Mouse (Mus musculus): Measurements from ENCODE around the gene Dbndd1. TPM values are rescaled to one million over a fixed set of nuclear protein-coding genes. Genes with fewer than 3 reads are reported as not detected.

Gene Dbndd1
- polyA plus RNA-seq, 1 experiment from 2014 or later = 103 TPM

- ATAC-seq = no peak
- 0 out of 2 replicates have a peak overlapping the region, but pooled peaks have one; percentile 34 for H3K27ac ChIP-seq (ENCODE audit: low read length)
- H3K4me2 ChIP-seq (ENCODE audit: low read length) = peak overlapping the region; percentile 96
- H3K9ac ChIP-seq (ENCODE audit: low read depth, low read length) = peak overlapping the region; percentile 89
- H3K4me1 ChIP-seq (ENCODE audit: control insufficient read depth, insufficient read depth, low read length) = peaks cover 28% of the 10 kb centered on the region
- WGBS = 39% methylated on average over 10 of the region's 10 CpGs
- no peaks in the 10 kb centered on the region for H3K27me3 ChIP-seq (ENCODE audit: control insufficient read depth, insufficient read depth, low read depth, low read length)
- peak overlapping the region; percentile 79 for H3K4me3 ChIP-seq (ENCODE audit: low read depth, low read length)
- no peaks in the 10 kb centered on the region for H3K9me3 ChIP-seq (replicated peaks; ENCODE audit: control insufficient read depth, low read length, poor library complexity, severe bottlenecking)
- H3K36me3 ChIP-seq (ENCODE audit: control insufficient read depth, insufficient read depth, low read length) = peaks cover 7% of the 10 kb centered on the region
Measured at GRCm38 (mm10) chr8:123518172-123518571, 2.9 kb upstream of the Dbndd1 start.

GRCm38 (mm10) chr8:123516596-123516995 is 1.3 kb upstream of the Dbndd1 start:
- H3K27me3 ChIP-seq (ENCODE audit: control insufficient read depth, insufficient read depth, low read depth, low read length) = no peaks in the 10 kb centered on the region
- H3K9me3 ChIP-seq (replicated peaks; ENCODE audit: control insufficient read depth, low read length, poor library complexity, severe bottlenecking) = no peaks in the 10 kb centered on the region
- H3K4me1 ChIP-seq (ENCODE audit: control insufficient read depth, insufficient read depth, low read length) = peaks cover 37% of the 10 kb centered on the region
- H3K4me3 ChIP-seq (ENCODE audit: low read depth, low read length) = no peak overlapping the region
- H3K4me2 ChIP-seq (ENCODE audit: low read length) = no peak overlapping the region
- H3K36me3 ChIP-seq (ENCODE audit: control insufficient read depth, insufficient read depth, low read length) = peaks cover 2% of the 10 kb centered on the region; the same call in 1 of the 2 replicates
- ATAC-seq = no peak
- 29% methylated on average over 2 of the region's 2 CpGs for WGBS
- no peak overlapping the region for H3K27ac ChIP-seq (ENCODE audit: low read length)
- H3K9ac ChIP-seq (ENCODE audit: low read depth, low read length) = no peak overlapping the region

GRCm38 (mm10) chr8:123515540-123515897 is 256 bp upstream of the Dbndd1 start:
- Histone ChIP-seq H3K4me3 (ENCODE audit: low read depth, low read length) (peak overlapping the region; percentile 73), H3K27me3 (ENCODE audit: control insufficient read depth, insufficient read depth, low read depth, low read length) (no peaks in the 10 kb centered on the region), H3K9me3 (replicated peaks; ENCODE audit: control insufficient read depth, low read length, poor library complexity, severe bottlenecking) (no peaks in the 10 kb centered on the region), H3K27ac (ENCODE audit: low read length) (peak overlapping the region; percentile 95), H3K36me3 (ENCODE audit: control insufficient read depth, insufficient read depth, low read length) (no peaks in the 10 kb centered on the region; the same call in none of the 2 replicates), H3K4me2 (ENCODE audit: low read length) (peak overlapping the region; percentile 89), H3K9ac (ENCODE audit: low read depth, low read length) (peak overlapping the region; percentile 43), H3K4me1 (ENCODE audit: control insufficient read depth, insufficient read depth, low read length) (peaks cover 37% of the 10 kb centered on the region)
- WGBS = under 1% methylated on average over 10 of the region's 11 CpGs
- peak; percentile 23; the same call in 1 of the 2 replicates for ATAC-seq

- WGBS = 2% methylated on average over 9 of the region's 9 CpGs
- Histone ChIP-seq H3K9ac (ENCODE audit: low read depth, low read length) (peak overlapping the region; percentile 96), H3K9me3 (replicated peaks; ENCODE audit: control insufficient read depth, low read length, poor library complexity, severe bottlenecking) (no peaks in the 10 kb centered on the region), H3K36me3 (ENCODE audit: control insufficient read depth, insufficient read depth, low read length) (peaks cover 4% of the 10 kb centered on the region), H3K27ac (ENCODE audit: low read length) (peak overlapping the region; percentile 95), H3K4me1 (ENCODE audit: control insufficient read depth, insufficient read depth, low read length) (peaks cover 27% of the 10 kb centered on the region), H3K4me2 (ENCODE audit: low read length) (peak overlapping the region; percentile 89), H3K4me3 (ENCODE audit: low read depth, low read length) (peak overlapping the region; percentile 73), H3K27me3 (ENCODE audit: control insufficient read depth, insufficient read depth, low read depth, low read length) (no peaks in the 10 kb centered on the region)
- ATAC-seq = no peak
Measured at GRCm38 (mm10) chr8:123514136-123514535, 1.1 kb downstream of the Dbndd1 start.

GRCm38 (mm10) chr8:123510819-123511218 is 4.4 kb downstream of the Dbndd1 start:
- Histone ChIP-seq H3K36me3 (ENCODE audit: control insufficient read depth, insufficient read depth, low read length) (peaks cover 30% of the 10 kb centered on the region), H3K4me3 (ENCODE audit: low read depth, low read length) (no peak overlapping the region), H3K27ac (ENCODE audit: low read length) (no peak overlapping the region), H3K27me3 (ENCODE audit: control insufficient read depth, insufficient read depth, low read depth, low read length) (no peaks in the 10 kb centered on the region), H3K9me3 (replicated peaks; ENCODE audit: control insufficient read depth, low read length, poor library complexity, severe bottlenecking) (no peaks in the 10 kb centered on the region), H3K4me2 (ENCODE audit: low read length) (no peak overlapping the region), H3K9ac (ENCODE audit: low read depth, low read length) (no peak overlapping the region), H3K4me1 (ENCODE audit: control insufficient read depth, insufficient read depth, low read length) (peaks cover 21% of the 10 kb centered on the region)
- ATAC-seq = no peak
- WGBS = 84% methylated on average over 5 of the region's 5 CpGs

GRCm38 (mm10) chr8:123507153-123507552 is 8.1 kb downstream of the Dbndd1 start:
- Histone ChIP-seq H3K4me1 (ENCODE audit: control insufficient read depth, insufficient read depth, low read length) (no peaks in the 10 kb centered on the region), H3K9me3 (replicated peaks; ENCODE audit: control insufficient read depth, low read length, poor library complexity, severe bottlenecking) (no peaks in the 10 kb centered on the region), H3K27ac (ENCODE audit: low read length) (no peak overlapping the region), H3K27me3 (ENCODE audit: control insufficient read depth, insufficient read depth, low read depth, low read length) (no peaks in the 10 kb centered on the region), H3K4me2 (ENCODE audit: low read length) (no peak overlapping the region), H3K9ac (ENCODE audit: low read depth, low read length) (no peak overlapping the region), H3K36me3 (ENCODE audit: control insufficient read depth, insufficient read depth, low read length) (peaks cover 56% of the 10 kb centered on the region), H3K4me3 (ENCODE audit: low read depth, low read length) (no peak overlapping the region)
- ATAC-seq = no peak
- WGBS = 96% methylated on average over 5 of the region's 5 CpGs

GRCm38 (mm10) chr8:123505695-123506094 is 9.6 kb downstream of the Dbndd1 start:
- H3K9me3 ChIP-seq (replicated peaks; ENCODE audit: control insufficient read depth, low read length, poor library complexity, severe bottlenecking) = no peaks in the 10 kb centered on the region
- no peak overlapping the region for H3K4me3 ChIP-seq (ENCODE audit: low read depth, low read length)
- ATAC-seq = no peak
- peaks cover 65% of the 10 kb centered on the region for H3K36me3 ChIP-seq (ENCODE audit: control insufficient read depth, insufficient read depth, low read length)
- H3K4me2 ChIP-seq (ENCODE audit: low read length) = no peak overlapping the region
- no peaks in the 10 kb centered on the region for H3K27me3 ChIP-seq (ENCODE audit: control insufficient read depth, insufficient read depth, low read depth, low read length)
- 80% methylated on average over 9 of the region's 9 CpGs for WGBS
- H3K27ac ChIP-seq (ENCODE audit: low read length) = no peak overlapping the region
- no peak overlapping the region for H3K9ac ChIP-seq (ENCODE audit: low read depth, low read length)
- no peaks in the 10 kb centered on the region for H3K4me1 ChIP-seq (ENCODE audit: control insufficient read depth, insufficient read depth, low read length)

- Histone ChIP-seq H3K4me1 (ENCODE audit: control insufficient read depth, insufficient read depth, low read length) (no peaks in the 10 kb centered on the region), H3K9me3 (replicated peaks; ENCODE audit: control insufficient read depth, low read length, poor library complexity, severe bottlenecking) (no peaks in the 10 kb centered on the region), H3K27ac (ENCODE audit: low read length) (no peak overlapping the region), H3K9ac (ENCODE audit: low read depth, low read length) (no peak overlapping the region), H3K4me2 (ENCODE audit: low read length) (no peak overlapping the region), H3K36me3 (ENCODE audit: control insufficient read depth, insufficient read depth, low read length) (peaks cover 66% of the 10 kb centered on the region), H3K4me3 (ENCODE audit: low read depth, low read length) (no peak overlapping the region), H3K27me3 (ENCODE audit: control insufficient read depth, insufficient read depth, low read depth, low read length) (no peaks in the 10 kb centered on the region)
- 70% methylated on average over 4 of the region's 4 CpGs for WGBS
- ATAC-seq = no peak
Measured at GRCm38 (mm10) chr8:123505267-123505666, 10.0 kb downstream of the Dbndd1 start.

- H3K27ac ChIP-seq (ENCODE audit: low read length) = no peak overlapping the region
Measured at GRCm38 (mm10) chr8:123504591-123505195, 10.6 kb downstream of the Dbndd1 start.

More at GRCm38 (mm10) chr8:123504591-123505195, 10.6 kb downstream of the Dbndd1 start:
- no peaks in the 10 kb centered on the region for H3K27me3 ChIP-seq (ENCODE audit: control insufficient read depth, insufficient read depth, low read depth, low read length)
- no peak overlapping the region for H3K4me3 ChIP-seq (ENCODE audit: low read depth, low read length)
- peaks cover 68% of the 10 kb centered on the region for H3K36me3 ChIP-seq (ENCODE audit: control insufficient read depth, insufficient read depth, low read length)
- H3K9ac ChIP-seq (ENCODE audit: low read depth, low read length) = no peak overlapping the region
- H3K4me2 ChIP-seq (ENCODE audit: low read length) = no peak overlapping the region
- ATAC-seq = no peak
- H3K9me3 ChIP-seq (replicated peaks; ENCODE audit: control insufficient read depth, low read length, poor library complexity, severe bottlenecking) = no peaks in the 10 kb centered on the region
- whole genome bisulfite sequencing = 85% methylated on average over 9 of the region's 9 CpGs
- H3K4me1 ChIP-seq (ENCODE audit: control insufficient read depth, insufficient read depth, low read length) = no peaks in the 10 kb centered on the region
